Mouse (Mus musculus): ENCODE data around the gene Lman2l.

DNA sequence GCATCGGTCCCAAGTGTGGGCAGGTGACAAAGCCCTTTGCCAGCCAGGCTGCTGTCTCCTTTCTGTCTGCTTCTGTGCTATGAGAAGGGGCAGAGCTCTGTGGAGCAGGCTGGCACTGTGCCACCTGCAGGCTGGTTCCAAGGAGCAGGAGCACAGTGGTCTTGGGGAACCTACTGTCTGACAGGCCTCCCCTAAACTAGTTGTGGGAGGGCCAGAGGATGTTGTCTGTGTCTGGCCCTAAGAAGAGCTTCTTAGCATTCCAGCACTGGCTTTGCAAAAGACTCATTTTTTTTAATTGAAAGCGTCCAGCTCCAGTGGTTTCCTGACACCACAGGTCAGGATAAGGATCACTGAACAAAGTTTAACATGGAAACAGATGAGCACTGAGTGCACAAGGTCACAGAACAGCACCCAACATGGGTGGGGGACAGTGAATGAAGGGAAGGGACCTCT, 33.3 kb upstream of the Lman2l start:
- TF ChIP-seq CTCF (IDR thresholded peaks at IDR 0.05; ENCODE audit: insufficient read depth, low read depth, low read length) (no peak), POLR2A (IDR thresholded peaks at IDR 0.05; ENCODE audit: insufficient read depth, low read depth, low read length) (no peak)
